Mouse (Mus musculus): ENCODE measurements at regions not wholly inside any gene's neighbourhood (a gene's known extent, or its start where the extent isn't known, plus 50 kb on each side); places are given as distances from the start of the nearest gene placed in this dataset.

DNA sequence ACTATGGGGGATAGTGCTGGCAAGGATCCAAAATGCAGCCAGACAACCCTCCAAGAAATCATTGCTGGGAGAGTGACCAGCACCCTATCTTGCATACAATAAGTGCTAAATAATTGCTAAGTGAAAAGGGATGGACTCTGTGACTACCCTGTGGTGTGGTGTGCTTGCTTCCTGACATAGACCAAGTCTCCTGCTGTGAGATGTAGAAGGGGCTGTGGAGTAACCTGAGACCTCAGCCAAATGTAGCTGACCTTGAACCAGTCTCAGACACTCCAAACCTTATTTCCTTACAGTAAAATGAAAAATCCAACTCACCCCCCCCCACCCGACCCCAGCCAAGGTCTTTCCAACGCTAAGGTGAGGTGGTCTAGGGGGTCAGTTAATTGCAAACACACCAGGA is 221.2 kb upstream of the 4931429L15Rik start:
- H3K9me3 ChIP-seq (ENCODE audit: control insufficient read depth, low read length) = no peaks in the 10 kb centered on the region
- H3K4me3 ChIP-seq (ENCODE audit: low read length) = no peak overlapping the region
- H3K36me3 ChIP-seq (ENCODE audit: control insufficient read depth, insufficient read depth, low read length) = no peaks in the 10 kb centered on the region
- H3K4me1 ChIP-seq (ENCODE audit: control insufficient read depth, insufficient read depth, low read length) = no peaks in the 10 kb centered on the region
- 71% methylated on average over 2 of the region's 2 CpGs for WGBS
- no peak overlapping the region for H3K9ac ChIP-seq (ENCODE audit: low read depth, low read length)
- no peak overlapping the region for H3K27ac ChIP-seq (ENCODE audit: low read length)
- ATAC-seq = no peak
- no peaks in the 10 kb centered on the region for H3K27me3 ChIP-seq (replicated peaks; ENCODE audit: control insufficient read depth, insufficient read depth, low read length)
- H3K4me2 ChIP-seq (ENCODE audit: low read depth, low read length) = no peak overlapping the region

GRCm38 (mm10) chr9:46538616-46539015 is 218.8 kb upstream of the 4931429L15Rik start:
- Histone ChIP-seq H3K4me1 (ENCODE audit: control insufficient read depth, insufficient read depth, low read length) (no peaks in the 10 kb centered on the region), H3K27me3 (replicated peaks; ENCODE audit: control insufficient read depth, insufficient read depth, low read length) (no peaks in the 10 kb centered on the region), H3K27ac (ENCODE audit: low read length) (no peak overlapping the region), H3K4me3 (ENCODE audit: low read length) (no peak overlapping the region), H3K4me2 (ENCODE audit: low read depth, low read length) (no peak overlapping the region), H3K36me3 (ENCODE audit: control insufficient read depth, insufficient read depth, low read length) (no peaks in the 10 kb centered on the region), H3K9ac (ENCODE audit: low read depth, low read length) (no peak overlapping the region), H3K9me3 (ENCODE audit: control insufficient read depth, low read length) (no peaks in the 10 kb centered on the region)
- no peak for ATAC-seq
- WGBS = 67% methylated on average over 4 of the region's 4 CpGs

- Histone ChIP-seq H3K27ac (ENCODE audit: low read length) (no peak overlapping the region), H3K9ac (ENCODE audit: low read depth, low read length) (no peak overlapping the region), H3K4me3 (ENCODE audit: low read length) (no peak overlapping the region), H3K4me1 (ENCODE audit: control insufficient read depth, insufficient read depth, low read length) (no peaks in the 10 kb centered on the region), H3K36me3 (ENCODE audit: control insufficient read depth, insufficient read depth, low read length) (no peaks in the 10 kb centered on the region), H3K27me3 (replicated peaks; ENCODE audit: control insufficient read depth, insufficient read depth, low read length) (no peaks in the 10 kb centered on the region), H3K4me2 (ENCODE audit: low read depth, low read length) (no peak overlapping the region), H3K9me3 (ENCODE audit: control insufficient read depth, low read length) (no peaks in the 10 kb centered on the region)
- no peak for ATAC-seq
- WGBS = 78% methylated on average over 20 of the region's 20 CpGs
Measured at GRCm38 (mm10) chr9:46516401-46517130, 196.8 kb upstream of the 4931429L15Rik start.

- 57% methylated on average over 6 of the region's 6 CpGs for WGBS
- Histone ChIP-seq H3K36me3 (ENCODE audit: control insufficient read depth, insufficient read depth, low read length) (no peaks in the 10 kb centered on the region), H3K27me3 (replicated peaks; ENCODE audit: control insufficient read depth, insufficient read depth, low read length) (no peaks in the 10 kb centered on the region), H3K4me3 (ENCODE audit: low read length) (no peak overlapping the region), H3K4me1 (ENCODE audit: control insufficient read depth, insufficient read depth, low read length) (no peaks in the 10 kb centered on the region), H3K9ac (ENCODE audit: low read depth, low read length) (no peak overlapping the region), H3K27ac (ENCODE audit: low read length) (no peak overlapping the region), H3K4me2 (ENCODE audit: low read depth, low read length) (no peak overlapping the region), H3K9me3 (ENCODE audit: control insufficient read depth, low read length) (no peaks in the 10 kb centered on the region)
- no peak for ATAC-seq
Measured at GRCm38 (mm10) chr9:46512276-46513051, 192.7 kb upstream of the 4931429L15Rik start.

GRCm38 (mm10) chr9:46511307-46511706 is 191.5 kb upstream of the 4931429L15Rik start:
- Histone ChIP-seq H3K9me3 (ENCODE audit: control insufficient read depth, low read length) (no peaks in the 10 kb centered on the region), H3K4me2 (ENCODE audit: low read depth, low read length) (no peak overlapping the region), H3K36me3 (ENCODE audit: control insufficient read depth, insufficient read depth, low read length) (no peaks in the 10 kb centered on the region), H3K27ac (ENCODE audit: low read length) (no peak overlapping the region), H3K4me1 (ENCODE audit: control insufficient read depth, insufficient read depth, low read length) (no peaks in the 10 kb centered on the region), H3K27me3 (replicated peaks; ENCODE audit: control insufficient read depth, insufficient read depth, low read length) (no peaks in the 10 kb centered on the region), H3K9ac (ENCODE audit: low read depth, low read length) (no peak overlapping the region), H3K4me3 (ENCODE audit: low read length) (no peak overlapping the region)
- WGBS = 56% methylated on average over 6 of the region's 6 CpGs
- ATAC-seq = no peak

- Histone ChIP-seq H3K9me3 (ENCODE audit: control insufficient read depth, low read length) (no peaks in the 10 kb centered on the region), H3K4me2 (ENCODE audit: low read depth, low read length) (no peak overlapping the region), H3K27ac (ENCODE audit: low read length) (no peak overlapping the region), H3K4me3 (ENCODE audit: low read length) (no peak overlapping the region), H3K4me1 (ENCODE audit: control insufficient read depth, insufficient read depth, low read length) (no peaks in the 10 kb centered on the region), H3K36me3 (ENCODE audit: control insufficient read depth, insufficient read depth, low read length) (no peaks in the 10 kb centered on the region), H3K9ac (ENCODE audit: low read depth, low read length) (no peak overlapping the region), H3K27me3 (replicated peaks; ENCODE audit: control insufficient read depth, insufficient read depth, low read length) (no peaks in the 10 kb centered on the region)
- no peak for ATAC-seq
- 59% methylated on average over 5 of the region's 5 CpGs for WGBS
Measured at GRCm38 (mm10) chr9:46509896-46510295, 190.1 kb upstream of the 4931429L15Rik start.

- Histone ChIP-seq H3K36me3 (ENCODE audit: control insufficient read depth, insufficient read depth, low read length) (no peaks in the 10 kb centered on the region), H3K27me3 (replicated peaks; ENCODE audit: control insufficient read depth, insufficient read depth, low read length) (no peaks in the 10 kb centered on the region), H3K4me1 (ENCODE audit: control insufficient read depth, insufficient read depth, low read length) (no peaks in the 10 kb centered on the region), H3K27ac (ENCODE audit: low read length) (no peak overlapping the region), H3K4me2 (ENCODE audit: low read depth, low read length) (no peak overlapping the region), H3K9me3 (ENCODE audit: control insufficient read depth, low read length) (no peaks in the 10 kb centered on the region), H3K9ac (ENCODE audit: low read depth, low read length) (no peak overlapping the region), H3K4me3 (ENCODE audit: low read length) (no peak overlapping the region)
- WGBS = 27% methylated on average over 5 of the region's 5 CpGs
- ATAC-seq = no peak
Measured at GRCm38 (mm10) chr9:46509458-46509857, 189.7 kb upstream of the 4931429L15Rik start.

GRCm38 (mm10) chr9:46507036-46507435 is 187.2 kb upstream of the 4931429L15Rik start:
- Histone ChIP-seq H3K4me1 (ENCODE audit: control insufficient read depth, insufficient read depth, low read length) (no peaks in the 10 kb centered on the region), H3K4me3 (ENCODE audit: low read length) (no peak overlapping the region), H3K4me2 (ENCODE audit: low read depth, low read length) (no peak overlapping the region), H3K9me3 (ENCODE audit: control insufficient read depth, low read length) (no peaks in the 10 kb centered on the region), H3K36me3 (ENCODE audit: control insufficient read depth, insufficient read depth, low read length) (no peaks in the 10 kb centered on the region), H3K9ac (ENCODE audit: low read depth, low read length) (no peak overlapping the region), H3K27ac (ENCODE audit: low read length) (no peak overlapping the region), H3K27me3 (replicated peaks; ENCODE audit: control insufficient read depth, insufficient read depth, low read length) (no peaks in the 10 kb centered on the region)
- WGBS = 87% methylated on average over 4 of the region's 4 CpGs
- ATAC-seq = no peak

DNA sequence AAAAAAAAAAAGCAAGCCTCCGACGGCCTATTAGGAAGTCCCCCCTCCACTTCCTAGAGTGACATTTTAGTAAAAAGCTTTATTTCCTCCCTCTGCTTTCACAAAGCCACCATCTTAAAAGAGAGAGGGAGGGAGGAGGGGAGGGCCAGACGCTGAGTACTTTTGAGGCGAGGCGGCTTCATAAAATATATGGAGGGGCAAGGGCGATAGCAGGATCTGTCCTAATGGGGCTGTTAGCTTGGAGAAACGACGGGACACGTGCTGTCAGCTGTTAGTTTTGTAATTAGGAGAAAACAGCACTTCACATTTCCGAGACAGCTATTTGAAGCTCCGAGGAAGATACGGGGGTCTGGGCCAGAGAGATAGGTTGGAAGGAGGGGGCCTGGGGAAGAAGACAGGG is 184.8 kb upstream of the 4931429L15Rik start:
- Histone ChIP-seq H3K9me3 (ENCODE audit: control insufficient read depth, low read length) (no peaks in the 10 kb centered on the region), H3K4me1 (ENCODE audit: control insufficient read depth, insufficient read depth, low read length) (no peaks in the 10 kb centered on the region), H3K9ac (ENCODE audit: low read depth, low read length) (no peak overlapping the region), H3K4me2 (ENCODE audit: low read depth, low read length) (no peak overlapping the region), H3K4me3 (ENCODE audit: low read length) (no peak overlapping the region), H3K27me3 (replicated peaks; ENCODE audit: control insufficient read depth, insufficient read depth, low read length) (no peaks in the 10 kb centered on the region), H3K36me3 (ENCODE audit: control insufficient read depth, insufficient read depth, low read length) (no peaks in the 10 kb centered on the region), H3K27ac (ENCODE audit: low read length) (no peak overlapping the region)
- 43% methylated on average over 12 of the region's 12 CpGs for WGBS
- no peak for ATAC-seq

Data from intestine, embryonic 16.5 days (tissue).